Mouse (Mus musculus): ENCODE data around the gene Sema4d. TPM values are rescaled to one million over a fixed set of nuclear protein-coding genes. Genes with fewer than 3 reads are reported as not detected.
"Not testable (repeated sequence)": the region's sequence is repeated elsewhere in the genome, so short reads cannot be mapped to it uniquely, and the experiment has no call there.

The Sema4d gene
- polyA plus RNA-seq, 1 experiment from 2014 or later, result 5.4 TPM

DNA sequence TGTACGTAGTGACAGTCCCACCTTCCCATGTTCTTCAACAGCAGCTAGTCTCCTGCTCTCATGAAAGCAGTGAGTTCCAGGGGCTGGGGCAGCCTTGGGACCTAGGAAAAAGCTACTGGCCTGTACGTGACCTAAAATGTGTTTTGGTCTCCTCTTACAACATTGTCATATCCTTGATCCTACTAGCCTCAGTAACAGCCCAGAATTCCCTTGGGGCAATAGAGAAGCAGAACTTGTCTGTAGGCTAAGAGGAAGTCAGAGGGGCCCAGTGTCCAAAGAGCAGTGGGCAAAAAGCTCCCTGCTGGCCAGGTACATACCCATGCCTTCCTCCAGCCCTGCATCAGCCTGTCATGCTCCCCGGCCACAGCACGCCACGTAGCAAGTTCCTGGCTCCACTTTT lies 106.6 kb downstream of the Sema4d start:
- Histone ChIP-seq H3K27me3 (no peaks in the 10 kb centered on the region), H3K4me2 (no peak overlapping the region), H3K4me1 (replicated peaks) (no peaks in the 10 kb centered on the region), H3K36me3 (peaks cover 77% of the 10 kb centered on the region), H3K27ac (no peak overlapping the region), H3K9me3 (no peaks in the 10 kb centered on the region), H3K9ac (replicated peaks) (no peak overlapping the region), H3K4me3 (replicated peaks) (no peak overlapping the region)
- no peak for ATAC-seq (ENCODE audit: insufficient number of reproducible peaks, insufficient read depth, low FRiP score, low TSS enrichment, low read depth)
- 96% methylated on average over 5 of the region's 5 CpGs for WGBS

DNA sequence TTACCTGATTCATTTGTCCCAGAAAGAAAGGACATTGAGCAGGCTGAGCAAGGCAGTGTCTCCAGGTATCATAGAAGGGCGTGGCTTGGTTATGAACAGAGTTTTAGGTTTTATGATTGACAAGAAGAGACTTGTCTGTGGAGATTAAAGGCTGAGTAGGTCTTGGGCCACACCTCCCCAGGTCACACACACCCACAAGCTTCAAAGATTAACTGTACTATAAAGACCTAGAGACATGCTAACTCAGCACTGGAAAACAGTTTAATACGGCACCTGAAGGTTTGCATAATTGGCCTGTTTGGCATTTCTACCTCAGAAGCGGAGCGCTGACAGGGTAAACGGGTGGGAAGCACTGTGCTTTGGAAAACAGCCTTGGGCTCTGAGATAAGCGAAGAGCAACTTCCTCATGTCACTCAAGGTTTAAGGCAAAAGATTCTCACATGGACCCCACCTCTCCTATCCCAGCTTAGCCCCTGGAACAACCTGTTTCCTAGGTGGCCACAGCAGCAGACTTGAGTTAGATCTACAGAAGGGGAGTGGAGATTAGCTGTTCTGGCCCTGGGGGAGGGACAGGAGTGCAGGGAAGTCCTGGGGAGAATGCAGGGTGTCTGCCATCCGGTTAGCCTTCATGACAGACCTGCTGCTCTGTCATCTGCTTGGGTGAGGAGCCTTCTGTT lies 108.1 kb downstream of the Sema4d start:
- WGBS, result 90% methylated on average over 7 of the region's 7 CpGs
- H3K27me3 ChIP-seq, result no peaks in the 10 kb centered on the region
- no peak overlapping the region for H3K4me2 ChIP-seq
- no peak for ATAC-seq (ENCODE audit: insufficient number of reproducible peaks, insufficient read depth, low FRiP score, low TSS enrichment, low read depth)
- no peaks in the 10 kb centered on the region for H3K4me1 ChIP-seq (replicated peaks)
- no peak overlapping the region for H3K9ac ChIP-seq (replicated peaks)
- H3K27ac ChIP-seq, result no peak overlapping the region
- no peak overlapping the region for H3K4me3 ChIP-seq (replicated peaks)
- H3K9me3 ChIP-seq, result no peaks in the 10 kb centered on the region
- H3K36me3 ChIP-seq, result peaks cover 86% of the 10 kb centered on the region

DNA sequence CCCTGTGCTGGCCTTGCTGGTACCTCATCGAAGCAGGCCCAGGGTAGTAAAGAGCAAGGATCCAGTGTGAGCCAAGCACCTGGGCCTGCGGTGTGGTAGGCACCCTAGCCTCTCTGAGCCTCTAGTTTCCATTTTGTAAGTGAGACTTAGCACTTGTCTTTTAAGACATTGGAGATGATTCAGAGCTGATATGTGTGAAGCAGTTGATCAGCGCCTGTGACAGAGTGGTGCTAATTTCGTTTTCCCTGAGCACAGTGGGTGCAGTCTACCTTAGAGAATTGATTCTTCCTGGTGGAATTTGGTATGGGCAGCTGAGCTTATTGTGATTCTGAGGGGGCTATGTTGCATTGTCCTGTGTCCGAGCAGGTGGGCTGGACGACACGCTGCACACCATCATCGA lies 111.9 kb downstream of the Sema4d start:
- no peak overlapping the region for H3K9ac ChIP-seq (replicated peaks)
- ATAC-seq (ENCODE audit: insufficient number of reproducible peaks, insufficient read depth, low FRiP score, low TSS enrichment, low read depth), result no peak
- H3K4me2 ChIP-seq, result no peak overlapping the region
- H3K4me1 ChIP-seq (replicated peaks), result no peaks in the 10 kb centered on the region
- 94% methylated on average over 8 of the region's 8 CpGs for WGBS
- peaks cover 99% of the 10 kb centered on the region for H3K36me3 ChIP-seq
- no peaks in the 10 kb centered on the region for H3K27me3 ChIP-seq
- H3K27ac ChIP-seq, result no peak overlapping the region
- H3K9me3 ChIP-seq, result no peaks in the 10 kb centered on the region
- no peak overlapping the region for H3K4me3 ChIP-seq (replicated peaks)

DNA sequence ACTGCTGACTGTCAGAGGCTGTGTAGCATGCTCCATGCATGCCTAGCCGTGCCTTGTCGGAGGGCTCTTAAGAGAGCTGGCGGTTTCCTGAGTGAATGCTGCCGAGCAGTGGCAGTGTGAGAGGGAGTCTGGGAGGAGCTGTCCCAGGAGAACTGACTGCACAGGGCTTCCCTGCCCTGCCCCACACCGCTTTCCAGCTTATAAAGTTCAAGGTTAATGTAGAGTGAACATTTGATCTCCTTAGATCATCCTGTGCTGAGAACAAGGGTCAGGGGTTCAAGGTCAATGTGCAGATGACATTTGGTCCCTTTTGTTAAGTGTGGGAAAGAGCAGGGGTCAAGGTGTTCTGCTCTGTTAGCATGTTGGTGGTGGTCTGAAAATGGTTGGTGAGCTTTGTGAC lies 112.5 kb downstream of the Sema4d start:
- no peak overlapping the region for H3K9ac ChIP-seq (replicated peaks)
- H3K4me3 ChIP-seq (replicated peaks), result no peak overlapping the region
- H3K27me3 ChIP-seq, result no peaks in the 10 kb centered on the region
- no peaks in the 10 kb centered on the region for H3K9me3 ChIP-seq
- H3K4me1 ChIP-seq (replicated peaks), result no peaks in the 10 kb centered on the region
- H3K36me3 ChIP-seq, result peaks cover 99% of the 10 kb centered on the region
- no peak for ATAC-seq (ENCODE audit: insufficient number of reproducible peaks, insufficient read depth, low FRiP score, low TSS enrichment, low read depth)
- 86% methylated on average over 5 of the region's 5 CpGs for WGBS
- H3K4me2 ChIP-seq, result no peak overlapping the region
- H3K27ac ChIP-seq, result no peak overlapping the region

DNA sequence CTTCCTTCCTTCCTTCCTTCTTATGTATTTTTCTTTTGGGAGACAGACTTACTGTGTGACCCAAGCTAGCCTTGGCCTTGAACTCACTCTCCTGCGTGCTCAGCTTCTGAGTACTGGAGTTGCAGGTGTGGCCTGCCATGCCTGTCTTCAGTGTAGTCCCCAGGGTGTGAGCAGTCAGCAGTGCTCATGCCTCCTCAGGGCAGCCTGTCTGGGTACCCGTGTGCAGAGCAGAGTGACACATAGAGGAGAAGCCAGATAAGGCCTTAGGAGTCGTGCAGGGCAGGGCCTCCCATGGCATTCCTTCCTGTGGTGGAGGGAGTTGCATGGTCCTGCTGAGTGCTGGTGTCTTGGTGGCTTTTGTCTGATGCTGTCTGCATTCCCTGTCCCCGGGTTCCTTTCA lies 114.2 kb downstream of the Sema4d start:
- Histone ChIP-seq H3K36me3 (peaks cover 99% of the 10 kb centered on the region), H3K27ac (no peak overlapping the region), H3K4me1 (replicated peaks) (no peaks in the 10 kb centered on the region), H3K4me2 (no peak overlapping the region), H3K9me3 (no peaks in the 10 kb centered on the region), H3K9ac (replicated peaks) (no peak overlapping the region), H3K4me3 (replicated peaks) (no peak overlapping the region), H3K27me3 (no peaks in the 10 kb centered on the region)
- no peak for ATAC-seq (ENCODE audit: insufficient number of reproducible peaks, insufficient read depth, low FRiP score, low TSS enrichment, low read depth)
- WGBS, result 89% methylated on average over 4 of the region's 4 CpGs

DNA sequence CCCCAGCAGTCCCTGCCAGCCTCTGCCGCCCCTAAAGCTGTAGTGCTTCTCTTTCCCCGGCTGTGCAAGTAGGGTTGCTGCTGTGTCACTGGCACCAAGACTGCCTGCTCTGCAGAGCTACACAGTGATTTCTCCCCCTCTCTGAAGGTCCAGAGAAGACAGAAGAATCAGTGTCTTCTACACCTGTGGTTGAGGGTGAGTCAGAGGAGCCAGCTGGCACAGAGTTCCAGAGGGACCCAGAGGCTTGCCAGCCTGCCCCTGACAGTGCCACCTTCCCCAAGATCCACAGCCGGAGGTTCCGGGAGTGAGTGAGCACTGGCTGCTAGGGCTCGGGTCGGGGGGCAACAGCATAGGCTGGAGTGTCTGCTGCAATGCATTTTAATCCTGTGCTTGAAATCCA lies 114.9 kb downstream of the Sema4d start:
- Histone ChIP-seq H3K9ac (replicated peaks) (no peak overlapping the region), H3K9me3 (no peaks in the 10 kb centered on the region), H3K36me3 (peaks cover 100% of the 10 kb centered on the region), H3K27me3 (no peaks in the 10 kb centered on the region), H3K27ac (no peak overlapping the region), H3K4me1 (replicated peaks) (no peaks in the 10 kb centered on the region), H3K4me3 (replicated peaks) (no peak overlapping the region), H3K4me2 (no peak overlapping the region)
- ATAC-seq (ENCODE audit: insufficient number of reproducible peaks, insufficient read depth, low FRiP score, low TSS enrichment, low read depth), result no peak
- 96% methylated on average over 6 of the region's 6 CpGs for WGBS

DNA sequence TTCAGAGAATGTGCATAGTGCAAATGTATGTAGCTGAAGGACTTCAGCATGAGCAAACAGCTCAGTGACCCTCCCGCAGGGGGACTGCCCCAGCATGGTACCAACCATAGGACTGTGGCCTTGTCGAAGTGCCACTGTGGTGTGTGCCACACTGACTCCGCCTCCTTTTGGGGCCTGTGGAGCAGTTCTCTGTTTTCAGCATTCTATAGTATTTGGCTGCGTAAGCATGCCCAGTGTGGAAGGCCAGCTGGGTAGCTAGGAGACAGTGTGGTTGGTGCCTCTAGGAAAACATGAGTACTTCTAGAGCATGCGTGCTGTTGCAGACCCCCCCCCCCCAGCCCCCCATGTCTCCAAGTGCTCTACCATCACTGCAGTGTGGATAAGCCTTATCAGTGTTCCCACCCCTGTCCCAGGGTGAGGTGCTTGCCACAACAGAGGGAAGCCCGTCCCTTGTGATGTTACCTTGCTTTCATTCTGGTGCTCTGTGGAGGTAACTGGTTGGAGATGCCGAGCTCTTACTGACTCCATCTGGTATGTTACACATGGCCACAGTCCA lies 115.8 kb downstream of the Sema4d start:
- H3K9ac ChIP-seq (replicated peaks), result no peak overlapping the region

DNA sequence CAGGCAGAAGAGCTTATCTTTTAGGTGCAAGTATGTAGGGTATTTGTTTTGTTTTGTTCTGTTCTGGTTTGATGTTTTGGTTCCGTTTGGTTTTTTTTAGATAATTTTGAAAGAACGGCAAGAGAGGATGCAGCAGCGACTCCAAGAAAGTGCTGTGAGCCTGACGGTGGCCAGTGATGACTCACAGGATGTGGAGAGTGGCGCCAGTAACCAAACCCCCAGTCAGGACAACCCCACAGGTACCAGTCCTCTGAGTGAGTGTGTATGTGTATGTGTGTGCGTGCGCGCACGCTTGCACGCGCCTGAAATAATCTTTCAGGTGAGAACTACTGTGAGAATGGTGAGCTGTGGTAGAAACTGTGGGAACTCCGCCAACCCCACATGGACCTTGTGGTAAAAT lies 116.5 kb downstream of the Sema4d start:
- Histone ChIP-seq H3K36me3 (peaks cover 94% of the 10 kb centered on the region), H3K9ac (replicated peaks) (no peak overlapping the region), H3K9me3 (no peaks in the 10 kb centered on the region), H3K4me2 (no peak overlapping the region), H3K4me3 (replicated peaks) (no peak overlapping the region), H3K4me1 (replicated peaks) (no peaks in the 10 kb centered on the region), H3K27ac (no peak overlapping the region), H3K27me3 (no peaks in the 10 kb centered on the region)
- ATAC-seq (ENCODE audit: insufficient number of reproducible peaks, insufficient read depth, low FRiP score, low TSS enrichment, low read depth), result no peak
- WGBS, result 96% methylated on average over 12 of the region's 12 CpGs

More for the DNA sequence above, 115.8 kb downstream of the Sema4d start:
- H3K4me1 ChIP-seq (replicated peaks), result no peaks in the 10 kb centered on the region
- H3K36me3 ChIP-seq, result peaks cover 98% of the 10 kb centered on the region
- H3K9me3 ChIP-seq, result no peaks in the 10 kb centered on the region
- 94% methylated on average over 7 of the region's 7 CpGs for WGBS
- no peak overlapping the region for H3K4me2 ChIP-seq
- ATAC-seq (ENCODE audit: insufficient number of reproducible peaks, insufficient read depth, low FRiP score, low TSS enrichment, low read depth), result no peak
- no peak overlapping the region for H3K27ac ChIP-seq
- no peaks in the 10 kb centered on the region for H3K27me3 ChIP-seq
- no peak overlapping the region for H3K4me3 ChIP-seq (replicated peaks)

DNA sequence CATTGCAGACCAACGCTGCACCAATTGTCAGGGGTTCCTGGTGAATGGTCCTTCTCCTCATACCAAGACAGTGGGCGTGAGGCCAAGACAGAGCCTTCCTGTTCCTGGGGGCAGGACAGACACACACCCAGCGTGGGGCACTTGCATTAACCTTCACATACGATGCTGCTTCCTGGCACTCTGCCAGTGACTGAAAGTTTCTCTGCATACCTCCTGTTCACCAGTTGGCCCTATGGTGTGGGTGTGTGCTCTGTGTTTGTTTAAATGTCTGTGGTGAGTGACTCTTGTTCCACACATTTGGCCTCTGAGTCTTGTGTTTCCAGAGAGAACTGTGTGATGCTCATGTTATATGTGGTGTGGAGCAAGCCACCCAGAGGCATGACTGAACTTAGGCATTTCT lies 116.9 kb downstream of the Sema4d start:
- Histone ChIP-seq H3K4me2 (no peak overlapping the region), H3K4me1 (replicated peaks) (no peaks in the 10 kb centered on the region), H3K27ac (no peak overlapping the region), H3K4me3 (replicated peaks) (no peak overlapping the region), H3K9me3 (no peaks in the 10 kb centered on the region), H3K9ac (replicated peaks) (no peak overlapping the region), H3K36me3 (peaks cover 93% of the 10 kb centered on the region), H3K27me3 (no peaks in the 10 kb centered on the region)
- no peak for ATAC-seq (ENCODE audit: insufficient number of reproducible peaks, insufficient read depth, low FRiP score, low TSS enrichment, low read depth)
- 90% methylated on average over 4 of the region's 4 CpGs for WGBS

DNA sequence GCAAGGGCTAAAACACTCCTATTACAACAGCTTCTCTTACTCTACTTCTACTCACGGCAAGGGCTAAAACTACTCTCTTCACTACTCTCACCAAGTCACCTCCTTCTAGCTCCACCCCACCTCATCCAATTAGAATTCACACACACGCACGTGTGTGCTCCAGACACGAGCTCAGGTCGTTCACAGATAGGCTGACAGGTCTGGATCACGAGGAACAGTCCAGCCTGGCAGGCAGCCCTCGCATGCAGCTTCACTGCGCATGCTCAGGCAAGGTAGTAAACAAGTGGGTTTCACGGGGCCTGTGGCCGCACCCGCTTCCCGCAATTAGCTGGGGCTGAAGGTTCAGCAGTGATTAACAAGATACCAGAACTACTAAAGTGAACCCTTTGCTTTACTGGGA lies 125.4 kb downstream of the Sema4d start:
- not testable (repeated sequence) for H3K4me2 ChIP-seq
- WGBS, result 84% methylated on average over 12 of the region's 12 CpGs

DNA sequence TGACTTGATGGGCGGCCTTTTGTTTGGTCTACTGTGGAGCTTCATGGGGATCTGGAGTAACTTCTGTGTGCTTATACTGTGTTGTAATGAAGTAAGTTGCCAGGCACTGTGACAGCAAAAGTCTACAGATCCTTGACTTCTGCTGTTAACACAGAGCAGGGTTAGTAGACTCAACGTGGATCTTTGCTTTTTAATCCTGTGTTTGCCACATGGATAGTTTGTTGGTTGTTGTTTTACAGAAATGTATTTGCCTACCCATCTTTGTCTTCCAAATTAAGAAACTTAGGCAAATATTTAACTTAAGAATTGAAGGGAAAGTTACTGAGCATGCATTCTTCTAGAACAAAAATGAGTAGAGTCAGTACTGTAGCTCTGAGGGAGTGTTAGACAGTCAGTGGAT lies 130.0 kb downstream of the Sema4d start:
- Histone ChIP-seq H3K4me2 (no peak overlapping the region), H3K9ac (replicated peaks) (no peak overlapping the region), H3K9me3 (no peaks in the 10 kb centered on the region), H3K27me3 (no peaks in the 10 kb centered on the region), H3K4me1 (replicated peaks) (no peaks in the 10 kb centered on the region), H3K27ac (no peak overlapping the region), H3K4me3 (replicated peaks) (no peak overlapping the region), H3K36me3 (peaks cover 96% of the 10 kb centered on the region)
- no peak for ATAC-seq (ENCODE audit: insufficient number of reproducible peaks, insufficient read depth, low FRiP score, low TSS enrichment, low read depth)
- 91% methylated on average over 2 of the region's 2 CpGs for WGBS

More for the DNA sequence above, 125.4 kb downstream of the Sema4d start:
- not testable (repeated sequence) for H3K27ac ChIP-seq; ATAC-seq (ENCODE audit: insufficient number of reproducible peaks, insufficient read depth, low FRiP score, low TSS enrichment, low read depth); H3K4me1 ChIP-seq (replicated peaks); H3K4me3 ChIP-seq (replicated peaks); H3K9ac ChIP-seq (replicated peaks); H3K9me3 ChIP-seq; H3K27me3 ChIP-seq
- peaks cover 87% of the 10 kb centered on the region for H3K36me3 ChIP-seq

DNA sequence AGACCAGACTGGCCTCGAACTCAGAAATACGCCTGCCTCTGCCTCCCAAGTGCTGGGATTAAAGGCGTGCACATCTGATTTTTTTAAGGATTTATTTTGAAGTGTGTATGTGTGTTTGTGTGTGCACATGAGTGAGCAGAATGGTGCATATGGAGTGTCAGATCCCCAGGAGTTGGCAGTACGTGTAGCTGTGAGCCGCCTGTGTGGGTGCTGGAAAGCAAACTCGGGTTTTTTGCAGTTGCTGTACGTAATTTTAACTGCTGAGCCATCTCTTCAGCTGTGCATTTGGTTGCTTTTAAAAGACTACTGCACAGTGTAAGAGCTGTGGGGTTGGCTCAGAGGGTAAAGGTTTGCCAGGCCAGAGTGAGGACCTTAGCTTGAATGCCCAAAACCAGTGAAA lies 134.0 kb downstream of the Sema4d start:
- Histone ChIP-seq H3K36me3 (peaks cover 96% of the 10 kb centered on the region), H3K4me1 (replicated peaks) (no peaks in the 10 kb centered on the region), H3K4me3 (replicated peaks) (no peak overlapping the region), H3K9me3 (no peaks in the 10 kb centered on the region), H3K27ac (no peak overlapping the region), H3K9ac (replicated peaks) (no peak overlapping the region), H3K27me3 (no peaks in the 10 kb centered on the region), H3K4me2 (no peak overlapping the region)
- no peak for ATAC-seq (ENCODE audit: insufficient number of reproducible peaks, insufficient read depth, low FRiP score, low TSS enrichment, low read depth)
- WGBS, result 96% methylated on average over 7 of the region's 7 CpGs

Measured in limb, embryonic 12.5 days (tissue).